Mouse (Mus musculus): ENCODE results near the gene Slu7. TPM values are rescaled to one million over a fixed set of nuclear protein-coding genes. Genes with fewer than 3 reads are reported as not detected.

Gene Slu7
- total and polyA plus RNA-seq, 2 experiments from 2014 or later, result 7.2 to 31.7 TPM

GRCm38 (mm10) chr11:43396246-43396645, 37.3 kb upstream of the Slu7 start:
- TF ChIP-seq CTCF (IDR thresholded peaks at IDR 0.05; ENCODE audit: low read depth), result no peak
- TF ChIP-seq EP300 (IDR thresholded peaks at IDR 0.05; ENCODE audit: low read depth), result no peak
- DNase-seq (ENCODE audit: low spot score) (no peak), ATAC-seq (ENCODE audit: insufficient read depth, low read depth) (no peak)
- no peak overlapping the region for H3K4me3 ChIP-seq (ENCODE audit: low read depth, low read length)
- no peak overlapping the region for H3K27ac ChIP-seq (ENCODE audit: low read depth)
- no peaks in the 10 kb centered on the region for H3K4me1 ChIP-seq (ENCODE audit: control insufficient read depth, insufficient read depth)
- no peaks in the 10 kb centered on the region for H3K27me3 ChIP-seq (ENCODE audit: control insufficient read depth, insufficient read depth, low read length)
- WGBS, result 79% methylated on average over 4 of the region's 4 CpGs
- H3K36me3 ChIP-seq (replicated peaks; ENCODE audit: control insufficient read depth, insufficient read depth, low read length), result no peaks in the 10 kb centered on the region
- H3K4me2 ChIP-seq (ENCODE audit: low read depth, low read length), result no peak overlapping the region
- no peak overlapping the region for H3K9ac ChIP-seq (replicated peaks; ENCODE audit: low read depth, low read length)
- no peaks in the 10 kb centered on the region for H3K9me3 ChIP-seq (replicated peaks; ENCODE audit: control insufficient read depth, low read length)

- Histone ChIP-seq H3K4me1 (ENCODE audit: control insufficient read depth, insufficient read depth) (no peaks in the 10 kb centered on the region), H3K27ac (ENCODE audit: low read depth) (no peak overlapping the region), H3K27me3 (ENCODE audit: control insufficient read depth, insufficient read depth, low read length) (no peaks in the 10 kb centered on the region), H3K4me2 (ENCODE audit: low read depth, low read length) (no peak overlapping the region), H3K9me3 (replicated peaks; ENCODE audit: control insufficient read depth, low read length) (no peaks in the 10 kb centered on the region), H3K4me3 (ENCODE audit: low read depth, low read length) (no peak overlapping the region), H3K9ac (replicated peaks; ENCODE audit: low read depth, low read length) (no peak overlapping the region), H3K36me3 (replicated peaks; ENCODE audit: control insufficient read depth, insufficient read depth, low read length) (no peaks in the 10 kb centered on the region)
- ATAC-seq (ENCODE audit: insufficient read depth, low read depth) (no peak), DNase-seq (ENCODE audit: low spot score) (no peak)
- TF ChIP-seq EP300 (IDR thresholded peaks at IDR 0.05; ENCODE audit: low read depth), result no peak
- no peak for TF ChIP-seq CTCF (IDR thresholded peaks at IDR 0.05; ENCODE audit: low read depth)
- WGBS, result 66% methylated on average over 7 of the region's 7 CpGs
Measured at GRCm38 (mm10) chr11:43396672-43397071, 36.9 kb upstream of the Slu7 start.

GRCm38 (mm10) chr11:43399297-43399696, 34.2 kb upstream of the Slu7 start:
- H3K4me2 ChIP-seq (ENCODE audit: low read depth, low read length), result no peak overlapping the region
- H3K36me3 ChIP-seq (replicated peaks; ENCODE audit: control insufficient read depth, insufficient read depth, low read length), result no peaks in the 10 kb centered on the region
- TF ChIP-seq CTCF (IDR thresholded peaks at IDR 0.05; ENCODE audit: low read depth), result peak; percentile 36
- TF ChIP-seq EP300 (IDR thresholded peaks at IDR 0.05; ENCODE audit: low read depth), result no peak
- H3K9ac ChIP-seq (replicated peaks; ENCODE audit: low read depth, low read length), result no peak overlapping the region
- no peaks in the 10 kb centered on the region for H3K9me3 ChIP-seq (replicated peaks; ENCODE audit: control insufficient read depth, low read length)
- H3K4me3 ChIP-seq (ENCODE audit: low read depth, low read length), result no peak overlapping the region
- 38% methylated on average over 4 of the region's 4 CpGs for WGBS
- H3K4me1 ChIP-seq (ENCODE audit: control insufficient read depth, insufficient read depth), result no peaks in the 10 kb centered on the region
- H3K27ac ChIP-seq (ENCODE audit: low read depth), result no peak overlapping the region
- no peaks in the 10 kb centered on the region for H3K27me3 ChIP-seq (ENCODE audit: control insufficient read depth, insufficient read depth, low read length)
- DNase-seq (ENCODE audit: low spot score) (no peak), ATAC-seq (ENCODE audit: insufficient read depth, low read depth) (peak; percentile 33; the same call in 1 of the 2 replicates)

DNA sequence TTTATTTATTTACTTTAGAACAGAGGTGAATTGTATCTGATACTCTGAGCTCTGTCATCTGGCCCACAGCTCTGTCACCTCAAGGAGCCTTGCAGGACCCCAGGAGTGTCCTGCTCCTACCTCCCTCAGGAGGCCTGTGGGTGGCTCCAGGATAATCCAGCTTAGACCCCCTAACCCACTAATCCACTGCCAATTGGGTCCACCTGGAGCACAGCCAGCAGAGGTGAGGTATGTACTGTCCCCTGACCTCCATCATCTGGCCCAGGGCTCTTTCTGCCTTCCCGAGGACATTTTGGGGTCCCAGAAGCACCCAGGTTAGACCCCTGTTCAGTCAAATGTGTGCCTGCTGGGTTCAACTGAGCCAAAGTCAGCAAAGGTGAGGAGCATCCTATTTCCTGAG, 33.4 kb upstream of the Slu7 start:
- H3K9ac ChIP-seq (replicated peaks; ENCODE audit: low read depth, low read length), result no peak overlapping the region
- DNase-seq (ENCODE audit: low spot score) (no peak), ATAC-seq (ENCODE audit: insufficient read depth, low read depth) (no peak)
- H3K9me3 ChIP-seq (replicated peaks; ENCODE audit: control insufficient read depth, low read length), result 0 out of 2 replicates have a peak, but pooled peaks cover 6% of the 10 kb centered on the region
- H3K4me1 ChIP-seq (ENCODE audit: control insufficient read depth, insufficient read depth), result no peaks in the 10 kb centered on the region
- 88% methylated on average over 1 of the region's 1 CpGs for WGBS
- no peak overlapping the region for H3K27ac ChIP-seq (ENCODE audit: low read depth)
- H3K27me3 ChIP-seq (ENCODE audit: control insufficient read depth, insufficient read depth, low read length), result no peaks in the 10 kb centered on the region
- H3K36me3 ChIP-seq (replicated peaks; ENCODE audit: control insufficient read depth, insufficient read depth, low read length), result no peaks in the 10 kb centered on the region
- H3K4me2 ChIP-seq (ENCODE audit: low read depth, low read length), result no peak overlapping the region
- no peak for TF ChIP-seq EP300 (IDR thresholded peaks at IDR 0.05; ENCODE audit: low read depth)
- TF ChIP-seq CTCF (IDR thresholded peaks at IDR 0.05; ENCODE audit: low read depth), result no peak
- H3K4me3 ChIP-seq (ENCODE audit: low read depth, low read length), result no peak overlapping the region

DNA sequence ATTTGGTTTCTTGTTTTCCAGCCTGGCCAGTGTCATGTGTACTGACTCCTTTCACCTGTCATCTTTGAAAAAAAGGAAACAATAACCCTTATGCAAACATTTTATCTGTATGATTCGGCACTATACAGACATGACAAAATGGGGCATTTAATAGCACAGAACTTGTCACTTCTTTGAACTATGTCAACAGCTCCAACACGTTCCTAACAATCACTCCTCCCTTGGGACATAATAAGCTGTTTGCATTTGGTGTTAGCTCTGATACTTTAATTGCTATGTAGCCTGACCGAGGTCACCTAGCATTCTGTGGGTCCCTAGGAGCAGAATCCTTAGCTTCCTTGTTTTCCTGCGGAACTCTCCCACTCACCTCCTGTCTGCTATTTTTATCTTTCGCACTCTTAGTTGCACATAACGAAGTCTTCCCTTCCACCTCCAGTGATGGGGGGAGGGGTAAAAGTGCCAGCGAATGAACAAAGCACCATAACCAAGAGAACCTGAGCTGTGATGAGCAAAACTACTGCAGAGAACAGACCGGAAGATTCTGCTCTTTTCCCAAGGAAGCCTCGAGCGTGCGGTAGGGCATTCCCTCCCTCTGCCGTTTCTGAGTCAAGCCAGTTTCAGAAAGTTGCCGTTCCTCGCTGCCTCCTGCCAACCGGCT, 29.3 kb upstream of the Slu7 start:
- ATAC-seq (ENCODE audit: insufficient read depth, low read depth), result no peak
- whole genome bisulfite sequencing, result 74% methylated on average over 15 of the region's 15 CpGs
- DNase-seq (ENCODE audit: low spot score), result no peak
- TF ChIP-seq CTCF (IDR thresholded peaks at IDR 0.05; ENCODE audit: low read depth) (no peak), EP300 (IDR thresholded peaks at IDR 0.05; ENCODE audit: low read depth) (no peak)
- Histone ChIP-seq H3K4me3 (ENCODE audit: low read depth, low read length) (no peak overlapping the region), H3K27ac (ENCODE audit: low read depth) (no peak overlapping the region), H3K4me1 (ENCODE audit: control insufficient read depth, insufficient read depth) (no peaks in the 10 kb centered on the region), H3K9me3 (replicated peaks; ENCODE audit: control insufficient read depth, low read length) (0 out of 2 replicates have a peak, but pooled peaks cover 6% of the 10 kb centered on the region), H3K27me3 (ENCODE audit: control insufficient read depth, insufficient read depth, low read length) (no peaks in the 10 kb centered on the region), H3K36me3 (replicated peaks; ENCODE audit: control insufficient read depth, insufficient read depth, low read length) (no peaks in the 10 kb centered on the region), H3K4me2 (ENCODE audit: low read depth, low read length) (no peak overlapping the region), H3K9ac (replicated peaks; ENCODE audit: low read depth, low read length) (no peak overlapping the region)

DNA sequence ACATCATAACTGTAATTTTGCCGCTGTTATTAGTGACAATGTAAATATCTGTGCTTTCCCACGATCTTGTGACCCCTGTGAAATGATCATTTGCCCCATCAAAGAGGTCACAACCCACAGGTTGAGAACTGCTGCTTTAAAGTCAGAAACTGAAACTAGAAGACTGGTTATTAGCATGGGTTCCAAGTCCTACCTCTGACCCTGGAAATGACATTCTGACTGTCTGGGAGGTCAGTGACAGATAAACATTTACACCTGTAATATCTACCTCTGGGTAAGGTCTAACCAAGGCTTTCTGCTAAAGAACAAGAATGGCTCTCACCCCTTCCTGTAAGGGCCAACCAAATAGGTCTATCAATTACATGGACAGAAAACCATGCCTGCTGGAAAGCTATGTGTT, 24.7 kb upstream of the Slu7 start:
- H3K4me3 ChIP-seq (ENCODE audit: low read depth, low read length), result no peak overlapping the region
- no peak for ATAC-seq (ENCODE audit: insufficient read depth, low read depth)
- no peaks in the 10 kb centered on the region for H3K27me3 ChIP-seq (ENCODE audit: control insufficient read depth, insufficient read depth, low read length)
- H3K9me3 ChIP-seq (replicated peaks; ENCODE audit: control insufficient read depth, low read length), result 0 out of 2 replicates have a peak, but pooled peaks cover 6% of the 10 kb centered on the region
- TF ChIP-seq CTCF (IDR thresholded peaks at IDR 0.05; ENCODE audit: low read depth), result no peak
- no peak for TF ChIP-seq EP300 (IDR thresholded peaks at IDR 0.05; ENCODE audit: low read depth)
- no peaks in the 10 kb centered on the region for H3K36me3 ChIP-seq (replicated peaks; ENCODE audit: control insufficient read depth, insufficient read depth, low read length)
- no peak overlapping the region for H3K27ac ChIP-seq (ENCODE audit: low read depth)
- no peaks in the 10 kb centered on the region for H3K4me1 ChIP-seq (ENCODE audit: control insufficient read depth, insufficient read depth)
- 61% methylated on average over 2 of the region's 2 CpGs for WGBS
- H3K4me2 ChIP-seq (ENCODE audit: low read depth, low read length), result no peak overlapping the region
- no peak for DNase-seq (ENCODE audit: low spot score)
- no peak overlapping the region for H3K9ac ChIP-seq (replicated peaks; ENCODE audit: low read depth, low read length)

All from heart, postnatal 0 days (tissue).